Mouse (Mus musculus) neural tube, embryonic 13.5 days (tissue): ENCODE results near the gene Pik3cg. TPM values are rescaled to one million over a fixed set of nuclear protein-coding genes. Genes with fewer than 3 reads are reported as not detected.

Experiments
- ATAC-seq: fragments of 200-750 bp; cut with Nextera tagmentation; 2 replicates; pipeline ENCODE4 v1.8.0; 2017; ENCODE audit warnings: low read depth, mild to moderate bottlenecking, moderate TSS enrichment, moderate library complexity
- H3K27ac ChIP-seq: fragments of 300-500 bp; sonication (generic); replicated peaks from 2 replicates; pipeline ENCODE4 v1.5.1; 2015; ENCODE audit warnings: moderate library complexity, mild to moderate bottlenecking, inconsistent platforms
- H3K27me3 ChIP-seq: fragments of 300-500 bp; sonication (generic); 2 replicates; pipeline ENCODE4 v1.6.1; 2015; ENCODE audit warnings: mild to moderate bottlenecking, inconsistent platforms
- H3K36me3 ChIP-seq: fragments of 300-500 bp; sonication (generic); 2 replicates; pipeline ENCODE4 v1.6.1; 2015; ENCODE audit warnings: mild to moderate bottlenecking, inconsistent platforms
- H3K4me1 ChIP-seq: fragments of 300-500 bp; sonication (generic); replicated peaks from 2 replicates; pipeline ENCODE4 v1.6.1; 2015; ENCODE audit warnings: inconsistent platforms
- H3K4me2 ChIP-seq: fragments of 300-500 bp; sonication (generic); 2 replicates; pipeline ENCODE4 v1.6.1; 2015; ENCODE audit warnings: inconsistent platforms, mild to moderate bottlenecking, moderate library complexity
- H3K4me3 ChIP-seq: fragments of 300-500 bp; sonication (generic); 2 replicates; pipeline ENCODE4 v1.5.1; 2015; ENCODE audit warnings: mild to moderate bottlenecking, inconsistent platforms
- H3K9ac ChIP-seq: fragments of 300-500 bp; sonication (generic); 2 replicates; pipeline ENCODE4 v1.6.1; 2015; ENCODE audit warnings: moderate library complexity, mild to moderate bottlenecking, inconsistent platforms
- H3K9me3 ChIP-seq: fragments of 300-500 bp; sonication (generic); 2 replicates; pipeline ENCODE4 v1.6.1; 2016; ENCODE audit warnings: inconsistent platforms
- WGBS: fragments of 180-500 bp; shearing (Covaris S2); methylation state at CpG from one replicate; pipeline ENCODE4 v1.1.7; 2015; 5-methylcytosine and 5-hydroxymethylcytosine counted together
- polyA plus RNA-seq: library from polyadenylated mRNA; unstranded; fragments of >200 nt; fragmentation: Nextera tagmentation; extraction: Ambion mirVana; gene quantifications from 2 replicates; pipeline ENCODE4 v1.2.1, GENCODE M21; 2015

The Pik3cg gene
- polyA plus RNA-seq, 1 experiment from 2014 or later: 1.2 TPM

DNA sequence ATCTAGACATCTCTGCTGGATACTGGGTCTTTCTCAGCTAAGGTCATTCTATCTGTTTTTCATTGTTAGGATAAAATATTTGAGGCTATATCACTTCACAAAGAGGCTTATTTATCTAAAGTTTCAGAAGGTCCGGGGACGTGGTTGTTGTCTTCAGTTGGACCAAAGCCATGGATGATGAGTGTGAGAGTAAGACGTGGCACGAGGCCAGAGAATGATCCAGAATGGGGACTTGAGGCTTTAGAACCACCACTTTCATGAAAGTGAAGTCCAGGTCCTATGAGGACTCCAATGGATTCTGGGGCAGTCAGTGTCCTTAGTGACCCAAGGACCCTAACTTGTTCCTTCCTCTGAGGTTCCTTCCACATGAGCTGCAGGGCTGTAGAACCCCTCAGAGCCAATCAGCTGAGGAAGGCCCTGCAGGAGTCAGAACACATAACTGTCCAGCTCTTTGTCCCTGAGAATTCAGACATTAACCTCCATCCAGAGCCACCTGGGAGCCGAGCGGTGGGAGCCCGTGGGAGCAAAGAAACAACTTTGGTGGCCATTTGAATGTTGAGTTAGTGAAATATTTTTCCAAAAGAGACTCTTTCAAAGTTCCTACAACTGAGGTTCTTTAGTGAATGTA, 14.4 kb upstream of the Pik3cg start:
- Histone ChIP-seq H3K9ac (no peak overlapping the region), H3K27ac (no peak overlapping the region), H3K4me3 (no peak overlapping the region), H3K4me1 (no peaks in the 10 kb centered on the region), H3K4me2 (no peak overlapping the region), H3K27me3 (no peaks in the 10 kb centered on the region), H3K9me3 (no peaks in the 10 kb centered on the region), H3K36me3 (no peaks in the 10 kb centered on the region)
- 90% methylated on average over 7 of the region's 7 CpGs for WGBS
- ATAC-seq: no peak

GRCm38 (mm10) chr12:32220387-32220786, 11.9 kb upstream of the Pik3cg start:
- no peak overlapping the region for H3K27ac ChIP-seq
- ATAC-seq: no peak
- 78% methylated on average over 1 of the region's 1 CpGs for WGBS
- H3K4me3 ChIP-seq: no peak overlapping the region
- no peaks in the 10 kb centered on the region for H3K27me3 ChIP-seq
- no peaks in the 10 kb centered on the region for H3K36me3 ChIP-seq
- H3K4me1 ChIP-seq: no peaks in the 10 kb centered on the region
- no peak overlapping the region for H3K9ac ChIP-seq
- H3K4me2 ChIP-seq: no peak overlapping the region
- H3K9me3 ChIP-seq: no peaks in the 10 kb centered on the region

GRCm38 (mm10) chr12:32215143-32215542, 6.7 kb upstream of the Pik3cg start:
- no peaks in the 10 kb centered on the region for H3K9me3 ChIP-seq
- no peak for ATAC-seq

GRCm38 (mm10) chr12:32212702-32213101, 4.2 kb upstream of the Pik3cg start:
- no peaks in the 10 kb centered on the region for H3K36me3 ChIP-seq
- H3K9me3 ChIP-seq: no peaks in the 10 kb centered on the region
- no peak overlapping the region for H3K27ac ChIP-seq
- ATAC-seq: no peak
- H3K27me3 ChIP-seq: no peaks in the 10 kb centered on the region
- H3K4me2 ChIP-seq: no peak overlapping the region
- WGBS: 92% methylated on average over 5 of the region's 5 CpGs
- no peak overlapping the region for H3K9ac ChIP-seq
- H3K4me3 ChIP-seq: no peak overlapping the region
- H3K4me1 ChIP-seq: 0 out of 2 replicates have a peak, but pooled peaks cover 10% of the 10 kb centered on the region

More at GRCm38 (mm10) chr12:32215143-32215542, 6.7 kb upstream of the Pik3cg start:
- Histone ChIP-seq H3K4me3 (no peak overlapping the region), H3K9ac (no peak overlapping the region), H3K36me3 (no peaks in the 10 kb centered on the region), H3K27me3 (no peaks in the 10 kb centered on the region), H3K4me2 (no peak overlapping the region), H3K4me1 (0 out of 2 replicates have a peak, but pooled peaks cover 10% of the 10 kb centered on the region), H3K27ac (no peak overlapping the region)
- 77% methylated on average over 6 of the region's 6 CpGs for WGBS

DNA sequence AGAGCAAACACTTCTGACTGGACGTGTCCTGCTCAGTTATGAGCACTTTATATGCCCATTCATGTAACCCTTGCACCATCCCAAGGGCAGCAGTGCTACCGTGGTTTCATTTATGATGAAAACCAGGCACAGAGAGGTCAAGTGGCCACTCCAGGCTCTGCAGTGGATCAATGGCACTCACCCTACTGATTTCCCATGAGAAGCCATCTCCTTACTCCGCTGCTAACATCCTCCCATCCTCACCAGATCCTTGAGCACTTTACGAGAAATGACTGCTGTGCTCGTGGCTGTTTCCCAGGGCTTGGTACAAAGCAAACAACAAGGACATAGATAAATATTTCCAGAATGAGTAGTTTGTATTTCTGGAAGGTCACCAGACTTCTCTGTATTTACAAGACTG, 3.7 kb upstream of the Pik3cg start:
- no peak overlapping the region for H3K27ac ChIP-seq
- no peaks in the 10 kb centered on the region for H3K27me3 ChIP-seq
- no peaks in the 10 kb centered on the region for H3K36me3 ChIP-seq
- 85% methylated on average over 5 of the region's 5 CpGs for WGBS
- H3K9ac ChIP-seq: no peak overlapping the region
- H3K4me3 ChIP-seq: no peak overlapping the region
- no peaks in the 10 kb centered on the region for H3K9me3 ChIP-seq
- H3K4me2 ChIP-seq: no peak overlapping the region
- ATAC-seq: no peak
- H3K4me1 ChIP-seq: 0 out of 2 replicates have a peak, but pooled peaks cover 10% of the 10 kb centered on the region

GRCm38 (mm10) chr12:32211257-32211656, 2.8 kb upstream of the Pik3cg start:
- H3K9me3 ChIP-seq: no peaks in the 10 kb centered on the region
- no peak overlapping the region for H3K9ac ChIP-seq
- 45% methylated on average over 4 of the region's 4 CpGs for WGBS
- H3K4me1 ChIP-seq: 0 out of 2 replicates have a peak, but pooled peaks cover 10% of the 10 kb centered on the region
- H3K4me2 ChIP-seq: no peak overlapping the region
- no peaks in the 10 kb centered on the region for H3K36me3 ChIP-seq
- peak; percentile 74 for ATAC-seq
- H3K27ac ChIP-seq: no peak overlapping the region; the same call in 1 of the 2 replicates
- H3K4me3 ChIP-seq: no peak overlapping the region
- no peaks in the 10 kb centered on the region for H3K27me3 ChIP-seq

DNA sequence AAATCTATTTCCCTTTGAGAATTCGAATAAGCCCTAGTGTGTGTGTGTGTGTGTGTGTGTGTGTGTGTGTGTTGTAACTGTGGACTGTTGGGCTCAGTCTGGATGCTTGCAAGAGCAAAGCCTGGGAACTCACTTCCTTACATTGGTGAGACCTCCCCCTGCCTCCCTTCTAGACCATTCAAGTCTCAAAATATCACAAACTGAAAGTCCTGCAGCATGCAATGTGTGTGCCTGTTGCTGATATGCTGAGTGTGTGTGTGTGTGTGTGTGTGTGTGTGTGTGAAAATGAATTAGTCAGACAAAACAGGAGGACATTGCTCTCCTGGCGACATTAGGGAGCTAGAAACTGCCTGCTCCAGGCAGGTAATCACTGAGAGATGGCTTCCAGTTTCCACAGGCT, 492 bp upstream of the Pik3cg start:
- WGBS: 85% methylated on average over 2 of the region's 2 CpGs
- H3K4me2 ChIP-seq: no peak overlapping the region
- 0 out of 2 replicates have a peak, but pooled peaks cover 10% of the 10 kb centered on the region for H3K4me1 ChIP-seq
- H3K27ac ChIP-seq: no peak overlapping the region
- H3K36me3 ChIP-seq: no peaks in the 10 kb centered on the region
- no peaks in the 10 kb centered on the region for H3K27me3 ChIP-seq
- no peak overlapping the region for H3K4me3 ChIP-seq
- H3K9me3 ChIP-seq: no peaks in the 10 kb centered on the region
- H3K9ac ChIP-seq: no peak overlapping the region
- ATAC-seq: no peak

- Histone ChIP-seq H3K9ac (no peak overlapping the region), H3K4me3 (no peak overlapping the region), H3K27me3 (no peaks in the 10 kb centered on the region), H3K27ac (no peak overlapping the region), H3K36me3 (no peaks in the 10 kb centered on the region), H3K4me2 (no peak overlapping the region), H3K9me3 (no peaks in the 10 kb centered on the region), H3K4me1 (0 out of 2 replicates have a peak, but pooled peaks cover 10% of the 10 kb centered on the region)
- no peak for ATAC-seq
- WGBS: 88% methylated on average over 3 of the region's 3 CpGs
Measured at GRCm38 (mm10) chr12:32207141-32207540, 1.3 kb downstream of the Pik3cg start.

GRCm38 (mm10) chr12:32203695-32204094, 4.8 kb downstream of the Pik3cg start:
- H3K9me3 ChIP-seq: no peaks in the 10 kb centered on the region
- no peak for ATAC-seq
- WGBS: 36% methylated on average over 8 of the region's 8 CpGs

GRCm38 (mm10) chr12:32202583-32202982, 5.9 kb downstream of the Pik3cg start:
- Histone ChIP-seq H3K27ac (no peak overlapping the region), H3K4me1 (no peaks in the 10 kb centered on the region), H3K36me3 (no peaks in the 10 kb centered on the region), H3K27me3 (no peaks in the 10 kb centered on the region), H3K4me2 (no peak overlapping the region), H3K9me3 (no peaks in the 10 kb centered on the region), H3K4me3 (no peak overlapping the region), H3K9ac (no peak overlapping the region)
- 85% methylated on average over 5 of the region's 5 CpGs for WGBS
- no peak for ATAC-seq

More at GRCm38 (mm10) chr12:32203695-32204094, 4.8 kb downstream of the Pik3cg start:
- Histone ChIP-seq H3K27ac (no peak overlapping the region), H3K36me3 (no peaks in the 10 kb centered on the region), H3K9ac (no peak overlapping the region), H3K27me3 (no peaks in the 10 kb centered on the region), H3K4me3 (no peak overlapping the region), H3K4me2 (no peak overlapping the region), H3K4me1 (no peaks in the 10 kb centered on the region)

GRCm38 (mm10) chr12:32201932-32202331, 6.5 kb downstream of the Pik3cg start:
- H3K27me3 ChIP-seq: no peaks in the 10 kb centered on the region
- H3K36me3 ChIP-seq: no peaks in the 10 kb centered on the region
- no peak overlapping the region for H3K27ac ChIP-seq
- H3K4me3 ChIP-seq: no peak overlapping the region
- no peaks in the 10 kb centered on the region for H3K4me1 ChIP-seq
- H3K9me3 ChIP-seq: no peaks in the 10 kb centered on the region
- H3K4me2 ChIP-seq: no peak overlapping the region
- H3K9ac ChIP-seq: no peak overlapping the region
- WGBS: 96% methylated on average over 7 of the region's 7 CpGs
- ATAC-seq: no peak

DNA sequence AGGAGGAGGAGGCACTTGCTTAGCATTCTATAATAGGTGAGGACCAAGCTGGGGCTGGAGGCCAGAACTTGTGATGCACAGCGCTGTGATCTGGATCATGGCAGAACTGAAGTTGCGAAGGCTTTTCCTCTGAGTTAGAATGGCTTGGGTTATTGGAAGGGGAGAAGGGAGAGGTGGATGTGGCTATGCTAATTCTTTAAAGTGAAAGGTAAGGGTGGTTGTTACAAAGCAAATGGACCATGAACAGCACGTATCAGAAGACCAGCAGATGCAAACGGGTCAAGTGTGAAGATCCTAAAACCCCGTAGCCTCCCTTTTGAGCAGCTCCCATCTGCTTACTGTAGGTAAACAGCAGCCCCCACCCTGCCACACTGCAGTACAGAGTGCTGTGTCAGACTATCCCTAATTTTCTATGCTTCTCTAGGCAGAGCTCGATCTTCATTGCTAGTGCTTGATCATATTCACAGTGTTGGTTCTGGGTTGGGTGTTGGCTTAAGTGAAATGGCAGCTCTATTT, 7.3 kb downstream of the Pik3cg start:
- no peaks in the 10 kb centered on the region for H3K4me1 ChIP-seq
- no peak for ATAC-seq

More for the DNA sequence above, 7.3 kb downstream of the Pik3cg start:
- no peak overlapping the region for H3K4me2 ChIP-seq
- no peak overlapping the region for H3K9ac ChIP-seq
- H3K27me3 ChIP-seq: no peaks in the 10 kb centered on the region
- no peak overlapping the region for H3K27ac ChIP-seq
- no peak overlapping the region for H3K4me3 ChIP-seq
- 86% methylated on average over 6 of the region's 6 CpGs for WGBS
- H3K9me3 ChIP-seq: no peaks in the 10 kb centered on the region
- H3K36me3 ChIP-seq: no peaks in the 10 kb centered on the region
